Mouse (Mus musculus): ENCODE results near the gene Slc9a3r2. TPM values are rescaled to one million over a fixed set of nuclear protein-coding genes. Genes with fewer than 3 reads are reported as not detected.
"Not testable (repeated sequence)": the region's sequence is repeated elsewhere in the genome, so short reads cannot be mapped to it uniquely, and the experiment has no call there.

Gene Slc9a3r2
- polyA plus RNA-seq (2017; shearing (Covaris generic)), result not detected

GRCm38 (mm10) chr17:24650070-24650616 is at the start of gene Slc9a3r2:
Gene Slc9a3r2 (minus strand): TSS chr17:24650327.
- ATAC-seq, result no peak

DNA sequence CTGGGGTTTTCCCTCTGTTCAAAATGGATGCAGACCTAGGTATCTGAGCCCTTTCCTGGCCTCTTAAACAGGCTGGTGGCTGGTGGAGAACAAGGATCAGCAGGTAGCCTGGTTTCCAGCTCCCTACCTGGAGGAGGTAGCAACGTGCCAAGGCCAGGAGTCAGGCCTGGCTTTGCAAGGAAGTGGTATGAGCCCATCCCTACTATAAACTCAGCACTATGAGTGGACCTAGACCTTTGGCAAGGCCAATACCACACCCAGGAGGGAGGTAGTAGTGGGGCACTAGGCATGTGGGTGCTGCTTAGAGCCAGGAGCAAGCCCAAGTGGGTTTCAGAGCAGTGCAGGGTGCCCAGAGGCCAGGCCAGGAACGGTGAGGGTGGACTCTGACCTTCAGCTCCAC is 49.3 kb upstream of the Slc9a3r2 start:
- no peak for ATAC-seq

- no peak for ATAC-seq
These were observed 48.6 kb upstream of the Slc9a3r2 start for GRCm38 (mm10) chr17:24698715-24699114.

- ATAC-seq, result no peak
These were observed 47.9 kb upstream of the Slc9a3r2 start for GRCm38 (mm10) chr17:24697985-24698384.

DNA sequence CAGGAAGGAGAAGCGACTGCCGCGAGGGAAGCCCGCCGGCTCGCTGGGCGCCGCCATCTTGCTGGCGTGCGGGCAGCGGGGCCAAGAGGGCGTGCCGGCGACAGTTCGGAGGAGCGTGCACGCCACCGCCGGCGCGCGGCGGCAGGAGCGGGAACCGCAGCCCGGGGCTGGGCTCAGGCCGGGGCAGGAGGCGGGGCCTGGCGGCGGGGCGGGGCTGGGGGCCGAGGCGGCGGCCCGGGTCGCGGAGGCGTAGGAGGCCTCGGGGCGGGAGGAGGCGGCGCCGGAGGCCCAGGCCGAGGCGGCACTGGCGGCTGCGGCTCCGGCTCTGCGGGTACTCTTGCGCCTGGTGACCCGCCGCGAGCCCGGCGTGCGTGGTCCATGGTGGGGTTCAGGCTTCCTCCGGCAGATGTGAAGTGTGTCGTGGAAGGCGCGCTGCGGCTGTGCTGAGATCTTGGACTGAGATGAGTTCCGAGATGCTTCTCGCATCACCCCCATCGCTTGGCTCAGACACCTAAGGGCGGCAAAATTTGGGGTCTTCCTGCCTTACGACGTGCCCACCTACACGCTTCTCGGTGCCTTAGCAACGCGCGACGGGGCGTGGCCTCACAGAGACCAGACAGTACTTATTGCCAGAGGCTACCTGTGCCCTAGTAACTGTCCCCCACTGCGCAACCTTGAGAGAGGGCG is 46.0 kb upstream of the Slc9a3r2 start, which contains the start of the genes Gfer and Noxo1:
Gene Gfer (minus strand): TSS at position 146 of the 687 bp plus-strand sequence.
Gene Noxo1 (plus strand): TSS at position 224 of the 687 bp plus-strand sequence.
- peak; percentile 78 for ATAC-seq

GRCm38 (mm10) chr17:24695326-24696010 is 45.3 kb upstream of the Slc9a3r2 start:
- ATAC-seq, result no peak

- ATAC-seq, result no peak
These were observed 42.3 kb upstream of the Slc9a3r2 start for GRCm38 (mm10) chr17:24692385-24692784.

GRCm38 (mm10) chr17:24689251-24690081 is 39.3 kb upstream of the Slc9a3r2 start, which contains the start of gene Syngr3:
Gene Syngr3 (minus strand): TSS chr17:24689955.
- no peak for ATAC-seq

GRCm38 (mm10) chr17:24687599-24687998 is 37.5 kb upstream of the Slc9a3r2 start:
- no peak for ATAC-seq

DNA sequence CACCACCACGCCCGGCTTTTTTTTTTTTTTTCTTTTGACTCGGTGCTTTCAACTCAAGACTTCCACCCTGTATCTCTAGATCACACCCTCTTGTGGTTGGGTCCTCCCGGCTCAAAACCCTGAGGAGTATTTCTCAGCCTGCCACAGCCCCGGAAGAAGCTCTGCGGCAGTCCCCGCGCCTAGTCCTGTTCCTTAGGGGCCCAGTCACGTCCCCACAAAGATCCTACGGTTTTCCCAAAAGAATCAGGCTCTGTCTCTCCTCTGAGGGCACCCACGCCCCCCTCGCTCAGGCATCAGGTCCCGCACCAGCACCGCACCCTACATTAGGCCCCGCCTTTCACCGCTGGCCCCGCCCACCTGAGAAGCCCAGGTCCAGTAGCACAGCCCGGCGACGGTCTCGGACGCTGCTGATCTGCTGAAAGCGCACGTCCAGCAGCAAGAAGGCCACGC is 37.0 kb upstream of the Slc9a3r2 start:
- peak; percentile 79 for ATAC-seq

DNA sequence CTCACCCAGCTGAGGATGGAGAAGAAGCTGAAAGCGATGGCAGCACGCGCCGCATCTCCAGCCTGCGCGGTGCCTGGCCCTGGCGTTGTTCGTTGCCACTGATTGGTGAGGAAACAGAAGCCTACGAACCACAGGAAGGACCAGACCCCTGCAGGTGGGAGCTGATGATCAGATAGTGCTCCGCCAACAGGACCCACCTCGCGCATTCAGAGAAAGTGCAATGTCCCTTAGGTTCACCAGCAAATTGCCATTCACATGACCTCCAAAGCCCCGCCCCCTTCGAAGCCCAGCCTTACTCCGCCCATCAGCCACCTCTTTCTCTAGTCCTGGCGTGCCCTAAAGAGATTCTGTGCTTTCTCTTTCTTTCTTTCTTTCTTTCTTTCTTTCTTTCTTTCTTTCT is 36.4 kb upstream of the Slc9a3r2 start:
- ATAC-seq, result no peak

DNA sequence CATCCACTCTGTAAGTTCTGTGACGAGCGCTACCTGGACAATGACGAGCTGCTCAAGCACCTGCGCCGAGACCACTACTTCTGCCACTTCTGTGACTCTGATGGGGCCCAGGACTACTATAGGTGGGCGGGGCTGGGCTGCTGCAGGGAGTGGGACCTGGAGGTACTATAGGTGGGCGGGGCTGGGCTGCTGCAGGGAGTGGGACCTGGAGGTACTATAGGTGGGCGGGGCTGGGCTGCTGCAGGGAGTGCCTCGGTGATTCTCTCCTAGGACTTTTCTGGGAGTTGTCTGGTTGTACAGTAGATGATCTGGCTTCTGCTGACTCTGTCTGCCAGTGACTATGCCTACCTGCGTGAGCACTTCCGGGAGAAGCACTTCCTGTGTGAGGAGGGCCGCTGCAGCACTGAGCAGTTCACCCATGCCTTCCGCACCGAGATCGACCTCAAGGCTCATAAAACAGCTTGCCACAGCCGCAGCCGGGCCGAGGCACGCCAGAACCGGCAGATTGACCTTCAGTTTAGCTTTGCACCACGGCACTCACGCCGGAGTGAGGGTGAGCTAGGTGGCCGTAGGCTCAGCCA is 27.5 kb upstream of the Slc9a3r2 start:
- ATAC-seq, result no peak

DNA sequence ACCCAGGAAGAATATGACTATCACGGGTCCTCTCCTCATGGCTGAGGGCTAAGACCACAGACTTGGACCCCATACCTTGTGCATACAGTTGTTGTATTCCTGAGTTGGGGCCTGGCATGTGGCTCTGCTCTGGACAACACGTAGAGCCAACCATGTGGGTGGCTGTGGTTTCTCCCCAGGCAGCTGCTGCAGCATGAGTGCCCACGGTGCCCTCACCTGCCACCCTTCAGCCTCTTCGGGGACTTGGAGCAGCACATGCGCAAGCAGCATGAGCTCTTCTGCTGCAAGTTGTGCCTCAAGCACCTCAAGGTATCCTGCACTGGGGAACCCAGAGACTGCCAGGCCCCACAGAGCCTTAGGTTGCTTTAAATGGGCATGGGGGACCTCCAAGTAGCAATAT is 26.8 kb upstream of the Slc9a3r2 start:
- no peak for ATAC-seq

GRCm38 (mm10) chr17:24676187-24676586 is 26.1 kb upstream of the Slc9a3r2 start:
- ATAC-seq, result peak; percentile 69

DNA sequence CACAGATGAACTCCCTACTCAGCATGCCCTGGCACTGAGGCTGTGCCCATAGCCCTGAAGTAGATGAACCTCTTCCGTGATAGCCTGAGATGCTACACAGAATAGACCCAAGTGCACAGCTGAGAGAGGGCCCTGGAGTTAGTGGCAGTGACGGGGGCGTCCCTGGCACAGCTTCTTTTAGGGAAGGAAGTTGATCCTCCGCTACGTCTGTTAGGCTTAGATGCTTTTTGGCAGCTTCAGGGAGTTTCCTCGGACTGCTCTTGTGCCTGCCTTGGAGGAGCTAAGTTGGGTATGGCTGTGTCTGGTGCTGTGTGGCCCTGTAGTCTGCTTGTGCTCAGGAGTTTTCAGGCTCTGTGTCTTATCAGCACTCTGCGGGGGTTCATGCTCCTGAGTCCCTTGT is 24.1 kb upstream of the Slc9a3r2 start:
- ATAC-seq, result no peak

GRCm38 (mm10) chr17:24672141-24672540 is 22.0 kb upstream of the Slc9a3r2 start:
- ATAC-seq, result no peak

- ATAC-seq, result no peak
These were observed 21.2 kb upstream of the Slc9a3r2 start for GRCm38 (mm10) chr17:24671346-24671745.

GRCm38 (mm10) chr17:24670246-24670844 is 20.2 kb upstream of the Slc9a3r2 start:
- ATAC-seq, result no peak

- ATAC-seq, result peak; percentile 99
These were observed 19.6 kb upstream of the Slc9a3r2 start, which contains the start of gene Zfp598 for GRCm38 (mm10) chr17:24669545-24670245. Gene Zfp598 (plus strand): TSS chr17:24669687.

- not testable (repeated sequence) for ATAC-seq
These were observed 19.1 kb upstream of the Slc9a3r2 start for GRCm38 (mm10) chr17:24669214-24669544.

DNA sequence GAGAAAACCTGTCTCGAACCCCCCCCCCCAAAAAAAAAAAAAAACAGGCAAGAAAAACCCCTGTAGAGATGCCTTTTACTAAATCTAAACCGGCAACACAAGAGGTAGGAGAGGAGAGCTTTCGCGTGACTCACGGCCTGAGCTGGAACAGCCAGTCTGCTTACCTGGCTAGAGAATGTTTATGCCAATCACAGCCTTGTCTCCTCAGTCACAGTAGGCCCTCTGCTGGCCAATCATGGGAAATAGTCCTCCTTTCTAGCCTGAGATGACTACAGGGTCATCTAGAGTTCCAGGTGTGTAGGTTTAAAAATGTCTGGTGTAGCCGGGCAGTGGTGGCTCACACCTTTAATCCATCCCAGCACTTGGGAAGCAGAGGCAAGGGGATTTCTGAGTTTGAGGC is 17.3 kb upstream of the Slc9a3r2 start:
- no peak for ATAC-seq
